Mouse (Mus musculus) ES-E14 (cell line): Measurements from ENCODE around the gene Tlr12.

Experiments
- HCFC1 ChIP-seq: IDR thresholded peaks from 2 replicates; pipeline ENCODE4 v1.6.1; 2012; ENCODE audit warnings: low read length, inconsistent platforms, borderline replicate concordance; ENCODE audit not compliant: insufficient read depth
- MAFK ChIP-seq: IDR thresholded peaks from 2 replicates; pipeline ENCODE4 v1.6.1; 2014; ENCODE audit warnings: mild to moderate bottlenecking, low read depth, low read length, inconsistent platforms; ENCODE audit not compliant: insufficient read depth
- ZNF384 ChIP-seq: IDR thresholded peaks from 2 replicates; pipeline ENCODE4 v1.6.1; 2012; ENCODE audit warnings: low read depth, low read length, inconsistent platforms

- TF ChIP-seq HCFC1, result no peak
- no peak for TF ChIP-seq MAFK
- TF ChIP-seq ZNF384, result no peak
Measured at GRCm38 (mm10) chr4:128638265-128638923, 20.0 kb upstream of the Tlr12 start.
